ENCODE assay signal across 29 mouse cellular contexts in genomic region chr14:19762014-19762413, GRCm38 (mm10). TPM values are rescaled to one million over a fixed set of nuclear protein-coding genes. Genes with fewer than 3 reads are reported as not detected.
DNase-seq lines count a peak whose midpoint lies in the region; ATAC-seq and TF ChIP-seq lines count a peak whose summit lies in the region.
"Had no signal": no experiment of that assay in that cellular context is flagged by ENCODE, and none has a peak within 500 bp of the region (broad histone marks: within the 10 kb centered on the region; RNA-seq: fewer than 3 reads in every experiment).

No protein-coding gene starts in this region.

- H3K9ac ChIP-seq in kidney, embryonic 14.5 days (ENCODE audit: low read depth, low read length) = no peak overlapping the region
- H3K9ac ChIP-seq in midbrain, embryonic 11.5 days (ENCODE audit: low read length) = no peak overlapping the region
- H3K9ac ChIP-seq in midbrain, embryonic 13.5 days (replicated peaks) = no peak overlapping the region
- H3K9ac ChIP-seq in midbrain, postnatal 0 days (replicated peaks; ENCODE audit: low read length, poor library complexity, severe bottlenecking) = no peak overlapping the region
- H3K9ac ChIP-seq: hindbrain, embryonic 13.5 days; limb, embryonic 13.5 days; liver, embryonic 13.5 days; neural tube, embryonic 12.5 days had no signal

- peaks cover 2% of the 10 kb centered on the region; the same call in 1 of the 2 replicates for H3K36me3 ChIP-seq in kidney, embryonic 14.5 days (ENCODE audit: control insufficient read depth, insufficient read depth, low read length)
- no peaks in the 10 kb centered on the region for H3K36me3 ChIP-seq in midbrain, embryonic 11.5 days (ENCODE audit: control insufficient read depth, insufficient read depth, low read length)
- H3K36me3 ChIP-seq in midbrain, embryonic 13.5 days = no peaks in the 10 kb centered on the region
- H3K36me3 ChIP-seq in limb, embryonic 10.5 days = peaks cover 52% of the 10 kb centered on the region
- no peaks in the 10 kb centered on the region for H3K36me3 ChIP-seq in midbrain, postnatal 0 days (ENCODE audit: insufficient read depth, low read length)
- H3K36me3 ChIP-seq: hindbrain, embryonic 13.5 days; neural tube, embryonic 12.5 days had no signal

- H3K27ac ChIP-seq in kidney, embryonic 14.5 days (ENCODE audit: low read depth, low read length) = no peak overlapping the region
- no peak overlapping the region for H3K27ac ChIP-seq in midbrain, embryonic 11.5 days (ENCODE audit: low read depth, low read length)
- no peak overlapping the region for H3K27ac ChIP-seq in midbrain, embryonic 13.5 days
- H3K27ac ChIP-seq in limb, embryonic 10.5 days = no peak overlapping the region
- no peak overlapping the region for H3K27ac ChIP-seq in midbrain, postnatal 0 days (ENCODE audit: low read depth, low read length)
- H3K27ac ChIP-seq: hindbrain, embryonic 13.5 days; limb, embryonic 13.5 days; liver, embryonic 13.5 days; neural tube, embryonic 12.5 days had no signal

- 41% methylated on average over 4 of the region's 4 CpGs for WGBS in kidney, embryonic 14.5 days
- 57% methylated on average over 4 of the region's 4 CpGs for WGBS in midbrain, embryonic 11.5 days
- 69% methylated on average over 4 of the region's 4 CpGs for WGBS in midbrain, embryonic 13.5 days
- WGBS in limb, embryonic 10.5 days = 45% methylated on average over 4 of the region's 4 CpGs
- 71% methylated on average over 4 of the region's 4 CpGs for WGBS in midbrain, postnatal 0 days

- no peak for DNase-seq in kidney, postnatal 25 days
- peak; percentile 69 for DNase-seq in midbrain, embryonic 11.5 days (ENCODE audit: low spot score, missing footprints)
- DNase-seq in limb, embryonic 10.5 days (ENCODE audit: low spot score) = peak; percentile 41
- DNase-seq in layer of hippocampus, postnatal 14 days (ENCODE audit: low spot score in 2 of 2) = no peak
- DNase-seq in midbrain, postnatal 0 days (ENCODE audit: low spot score) = no peak
- DNase-seq: adrenal gland, postnatal 14 days; cerebellum, adult 11-12 months; cerebellum, adult 9-11 months; gastrocnemius, postnatal 10 days; heart, postnatal 4 days; layer of hippocampus, adult 9-11 months; liver, embryonic 13.5 days; lung, adult 18-20 months; lung, postnatal 10 days; midbrain, embryonic 14.5 days; right cerebral cortex, adult 18-20 months; spleen, adult 18-20 months; thymus, postnatal 14 days had no signal

- H3K4me3 ChIP-seq in kidney, embryonic 14.5 days (ENCODE audit: low read length) = no peak overlapping the region
- H3K4me3 ChIP-seq in midbrain, embryonic 11.5 days (ENCODE audit: low read depth, low read length) = no peak overlapping the region
- no peak overlapping the region for H3K4me3 ChIP-seq in midbrain, embryonic 13.5 days (replicated peaks)
- no peak overlapping the region for H3K4me3 ChIP-seq in limb, embryonic 10.5 days
- no peak overlapping the region for H3K4me3 ChIP-seq in midbrain, postnatal 0 days (ENCODE audit: low read depth, low read length)
- H3K4me3 ChIP-seq: erythroblast, embryonic 14.5 days; heart, embryonic 10.5 days; hindbrain, embryonic 13.5 days; limb, embryonic 13.5 days; liver, embryonic 13.5 days; neural tube, embryonic 12.5 days had no signal

- no peak overlapping the region for H3K4me2 ChIP-seq in kidney, embryonic 14.5 days (replicated peaks; ENCODE audit: low read depth, low read length)
- no peak overlapping the region for H3K4me2 ChIP-seq in midbrain, embryonic 11.5 days
- no peak overlapping the region for H3K4me2 ChIP-seq in midbrain, embryonic 13.5 days (replicated peaks)
- H3K4me2 ChIP-seq in midbrain, postnatal 0 days (ENCODE audit: low read depth, low read length, poor library complexity, severe bottlenecking) = no peak overlapping the region
- H3K4me2 ChIP-seq: hindbrain, embryonic 13.5 days; limb, embryonic 13.5 days; liver, embryonic 13.5 days; neural tube, embryonic 12.5 days had no signal

- no peaks in the 10 kb centered on the region for H3K27me3 ChIP-seq in kidney, embryonic 14.5 days (ENCODE audit: control insufficient read depth, insufficient read depth, low read length)
- no peaks in the 10 kb centered on the region for H3K27me3 ChIP-seq in midbrain, embryonic 11.5 days (ENCODE audit: control insufficient read depth, insufficient read depth, low read length)
- H3K27me3 ChIP-seq in midbrain, embryonic 13.5 days = no peaks in the 10 kb centered on the region
- H3K27me3 ChIP-seq in limb, embryonic 10.5 days (ENCODE audit: low read depth, poor library complexity, severe bottlenecking) = no peaks in the 10 kb centered on the region
- H3K27me3 ChIP-seq in midbrain, postnatal 0 days (ENCODE audit: insufficient read depth, low read length) = no peaks in the 10 kb centered on the region; the same call in 1 of the 2 replicates
- H3K27me3 ChIP-seq: hindbrain, embryonic 13.5 days; limb, embryonic 13.5 days; liver, embryonic 13.5 days; neural tube, embryonic 12.5 days; Patski had no signal

- ATAC-seq in kidney, embryonic 14.5 days (ENCODE audit: low FRiP score, low TSS enrichment) = peak; percentile 33
- ATAC-seq in midbrain, embryonic 11.5 days (ENCODE audit: low FRiP score) = no peak
- ATAC-seq in midbrain, embryonic 13.5 days = no peak
- ATAC-seq in midbrain, postnatal 0 days (ENCODE audit: low FRiP score) = no peak
- ATAC-seq: forebrain, embryonic 16.5 days; intestine, postnatal 0 days; Patski had no signal

- H3K4me1 ChIP-seq in kidney, embryonic 14.5 days (ENCODE audit: control insufficient read depth, insufficient read depth, low read length) = peaks cover 33% of the 10 kb centered on the region
- peaks cover 12% of the 10 kb centered on the region for H3K4me1 ChIP-seq in midbrain, embryonic 11.5 days (ENCODE audit: control insufficient read depth, insufficient read depth, low read length)
- H3K4me1 ChIP-seq in midbrain, embryonic 13.5 days (replicated peaks) = peaks cover 26% of the 10 kb centered on the region
- H3K4me1 ChIP-seq in limb, embryonic 10.5 days = peaks cover 63% of the 10 kb centered on the region
- H3K4me1 ChIP-seq in midbrain, postnatal 0 days (ENCODE audit: insufficient read depth, low read length) = 0 out of 2 replicates have a peak, but pooled peaks cover 3% of the 10 kb centered on the region

- no peak for TF ChIP-seq CTCF in midbrain, postnatal 0 days (IDR thresholded peaks at IDR 0.05)

- H3K9me3 ChIP-seq in kidney, embryonic 14.5 days (ENCODE audit: control insufficient read depth, low read length) = no peaks in the 10 kb centered on the region
- no peaks in the 10 kb centered on the region for H3K9me3 ChIP-seq in midbrain, embryonic 11.5 days (ENCODE audit: control insufficient read depth, low read length)
- H3K9me3 ChIP-seq in midbrain, embryonic 13.5 days = no peaks in the 10 kb centered on the region
- no peaks in the 10 kb centered on the region for H3K9me3 ChIP-seq in limb, embryonic 10.5 days (replicated peaks)
- H3K9me3 ChIP-seq in midbrain, postnatal 0 days (ENCODE audit: low read length) = no peaks in the 10 kb centered on the region
- H3K9me3 ChIP-seq: heart, embryonic 10.5 days; hindbrain, embryonic 13.5 days; limb, embryonic 13.5 days; liver, embryonic 13.5 days; neural tube, embryonic 12.5 days had no signal

RNA-seq across cellular contexts. Expression of gene Nid2, which starts 10.9 kb away (rescaled TPM):
- 74.3 and 95.7 TPM in 2 replicates for polyA plus RNA-seq in kidney, embryonic 14.5 days (2014; fragmentation: Nextera tagmentation; extraction: Ambion mirVana)
- polyA plus RNA-seq in midbrain, embryonic 11.5 days (2014; fragmentation: Nextera tagmentation; extraction: Ambion mirVana) = 30.0 and 32.2 TPM in 2 replicates
- polyA plus RNA-seq in midbrain, embryonic 13.5 days (2015; fragmentation: Nextera tagmentation; extraction: Ambion mirVana) = 35.1 and 40.7 TPM in 2 replicates
- polyA plus RNA-seq in limb, embryonic 10.5 days (2016; fragmentation: Nextera tagmentation; extraction: Ambion mirVana) = 98.5 TPM in 2 replicates
- total RNA-seq in layer of hippocampus, postnatal 14 days (2021) = 10 to 100 TPM in 1 of 2 experiments, 1 to 10 TPM in 1; 8.6 to 17.2 TPM
- 35.2 and 39.0 TPM in 2 replicates for total RNA-seq in midbrain, postnatal 0 days (2014; rRNA removed)
- 18.6 and 21.3 TPM in 2 replicates for polyA plus RNA-seq in midbrain, postnatal 0 days (2015; fragmentation: Nextera tagmentation; extraction: Ambion mirVana)
- total RNA-seq: MEL had no signal

Comparison
In these comparisons a context has a peak if more than half of its experiments do, and no peak if none do; other contexts are left out.
1. DNase-seq: peak in midbrain, embryonic 11.5 days (single experiment) and limb, embryonic 10.5 days (single experiment); none in kidney, postnatal 25 days (0 of 2), layer of hippocampus, postnatal 14 days (0 of 2) and midbrain, postnatal 0 days (single experiment).